Mouse (Mus musculus) embryonic fibroblast, embryonic 13.5 days (primary cell): ENCODE data around the gene Mast1.

ENCODE experiments used
- CTCF ChIP-seq: IDR thresholded peaks from 2 replicates; pipeline ENCODE4 v1.5.1; 2011; ENCODE audit warnings: mild to moderate bottlenecking, control low read depth, low read length, moderate library complexity, borderline replicate concordance; ENCODE audit not compliant: insufficient read depth
- POLR2A ChIP-seq: IDR thresholded peaks from 2 replicates; pipeline ENCODE4 v1.6.1; 2011; ENCODE audit warnings: low read depth, mild to moderate bottlenecking, control low read depth, low read length, moderate library complexity

- no peak for TF ChIP-seq CTCF
- TF ChIP-seq POLR2A: no peak
These were observed 6.6 kb downstream of the Mast1 start for GRCm38 (mm10) chr8:84930582-84930981.
